ENCODE assay signal across 8 mouse cellular contexts in the genomic region with DNA sequence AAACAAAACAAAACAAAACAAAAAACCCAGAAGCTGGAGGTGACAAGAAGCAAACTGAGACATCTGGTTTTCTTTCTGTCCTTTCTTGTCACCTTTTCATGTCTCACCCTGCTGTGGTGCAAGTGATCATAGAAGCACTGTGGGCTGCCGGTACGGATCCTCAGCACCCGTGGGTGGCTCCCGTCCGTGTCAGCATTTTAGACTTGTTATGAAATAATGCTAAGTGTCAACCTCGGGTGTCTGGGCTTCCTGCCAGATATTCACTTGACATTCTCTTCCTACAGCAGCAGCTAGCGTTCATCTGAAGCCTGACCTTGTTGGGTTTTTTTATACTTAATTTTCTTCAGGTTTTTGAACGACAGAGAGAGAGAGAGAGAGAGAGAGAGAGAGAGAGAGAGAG.
DNase-seq lines count a peak whose midpoint lies in the region; ATAC-seq and TF ChIP-seq lines count a peak whose summit lies in the region.

No protein-coding gene starts in this region.

- TF ChIP-seq POLR2A in lung, adult 2 months (IDR thresholded peaks at IDR 0.05; ENCODE audit: borderline replicate concordance, extremely low read depth, low read depth, low read length) = no peak

- no peak overlapping the region for H3K4me2 ChIP-seq in liver, embryonic 11.5 days

- no peaks in the 10 kb centered on the region for H3K9me3 ChIP-seq in liver, embryonic 11.5 days (ENCODE audit: control insufficient read depth, low read length)

- no peaks in the 10 kb centered on the region for H3K36me3 ChIP-seq in liver, embryonic 11.5 days (ENCODE audit: control insufficient read depth, insufficient read depth, low read length)

- no peaks in the 10 kb centered on the region for H3K4me1 ChIP-seq in lung, adult 2 months (ENCODE audit: control insufficient read depth, insufficient read depth, low read length)
- no peaks in the 10 kb centered on the region for H3K4me1 ChIP-seq in liver, embryonic 11.5 days (replicated peaks; ENCODE audit: control insufficient read depth, insufficient read depth, low read length)

- 44% methylated on average over 8 of the region's 8 CpGs for WGBS in lung, adult 2 months
- 69% methylated on average over 8 of the region's 8 CpGs for WGBS in liver, embryonic 11.5 days

- no peak for TF ChIP-seq CTCF in lung, adult 2 months (IDR thresholded peaks at IDR 0.05; ENCODE audit: insufficient read depth, low read length)

- peak; percentile 80 for ATAC-seq in cerebellum, adult (ENCODE audit: insufficient number of reproducible peaks, low FRiP score, low TSS enrichment)
- ATAC-seq in liver, embryonic 11.5 days (replicated peaks; ENCODE audit: low FRiP score) = no peak
- no peak for ATAC-seq in inflammation-experienced regulatory T-cells, adult 6 months

- peak; percentile 6 to 24 for DNase-seq in lung, adult 18-20 months
- DNase-seq in lung, adult 2 months = no peak
- peak; percentile 64 for DNase-seq in heart, postnatal 4 days
- DNase-seq in lung, postnatal 10 days = peak; percentile 29
- no peak for DNase-seq in embryo, embryonic 10.5 days (ENCODE audit: low spot score)
- DNase-seq in liver, embryonic 11.5 days (ENCODE audit: low spot score) = no peak

- H3K4me3 ChIP-seq in lung, adult 2 months (replicated peaks; ENCODE audit: extremely low read depth, low read depth, low read length) = no peak overlapping the region
- no peak overlapping the region for H3K4me3 ChIP-seq in liver, embryonic 11.5 days (ENCODE audit: low read depth, low read length)

- H3K27ac ChIP-seq in liver, embryonic 11.5 days (ENCODE audit: low read depth, low read length) = no peak overlapping the region

- no peaks in the 10 kb centered on the region for H3K27me3 ChIP-seq in liver, embryonic 11.5 days (replicated peaks; ENCODE audit: control insufficient read depth, insufficient read depth, low read length)

- H3K9ac ChIP-seq in liver, embryonic 11.5 days (ENCODE audit: low read depth, low read length) = no peak overlapping the region

Comparison
In these comparisons a context has a peak if more than half of its experiments do, and no peak if none do; other contexts are left out.
1. DNase-seq: peak in lung, adult 18-20 months (2 of 2), heart, postnatal 4 days (single experiment) and lung, postnatal 10 days (single experiment); none in lung, adult 2 months (single experiment), embryo, embryonic 10.5 days (single experiment) and liver, embryonic 11.5 days (single experiment).